Mouse (Mus musculus): ENCODE measurements around the gene Ssr2. TPM values are rescaled to one million over a fixed set of nuclear protein-coding genes. Genes with fewer than 3 reads are reported as not detected.

Ssr2 gene
- polyA plus RNA-seq, 1 experiment, result 84.8 TPM

GRCm38 (mm10) chr3:88627535-88627934 is 51.9 kb downstream of the Ssr2 start:
- H3K4me1 ChIP-seq (ENCODE audit: control insufficient read depth, insufficient read depth, low read length), result peaks cover 5% of the 10 kb centered on the region; the same call in 1 of the 2 replicates
- H3K4me3 ChIP-seq (replicated peaks; ENCODE audit: control insufficient read depth, low read depth, low read length), result no peak overlapping the region
- WGBS, result 43% methylated on average over 2 of the region's 2 CpGs
- TF ChIP-seq CTCF (IDR thresholded peaks at IDR 0.05; ENCODE audit: control insufficient read depth, insufficient read depth, low read length) (no peak), POLR2A (IDR thresholded peaks at IDR 0.05; ENCODE audit: borderline replicate concordance, control insufficient read depth, low read depth, low read length) (no peak)
- no peak overlapping the region for H3K27ac ChIP-seq (ENCODE audit: control insufficient read depth, insufficient read depth, low read depth, low read length, poor library complexity)

GRCm38 (mm10) chr3:88628766-88629165 is 53.1 kb downstream of the Ssr2 start:
- H3K27ac ChIP-seq (ENCODE audit: control insufficient read depth, insufficient read depth, low read depth, low read length, poor library complexity), result no peak overlapping the region
- TF ChIP-seq POLR2A (IDR thresholded peaks at IDR 0.05; ENCODE audit: borderline replicate concordance, control insufficient read depth, low read depth, low read length) (no peak), CTCF (IDR thresholded peaks at IDR 0.05; ENCODE audit: control insufficient read depth, insufficient read depth, low read length) (no peak)
- H3K4me1 ChIP-seq (ENCODE audit: control insufficient read depth, insufficient read depth, low read length), result peaks cover 5% of the 10 kb centered on the region; the same call in 1 of the 2 replicates
- H3K4me3 ChIP-seq (replicated peaks; ENCODE audit: control insufficient read depth, low read depth, low read length), result no peak overlapping the region
- 48% methylated on average over 4 of the region's 4 CpGs for WGBS

GRCm38 (mm10) chr3:88629244-88629643 is 53.6 kb downstream of the Ssr2 start:
- no peak overlapping the region for H3K27ac ChIP-seq (ENCODE audit: control insufficient read depth, insufficient read depth, low read depth, low read length, poor library complexity)
- peaks cover 5% of the 10 kb centered on the region; the same call in 1 of the 2 replicates for H3K4me1 ChIP-seq (ENCODE audit: control insufficient read depth, insufficient read depth, low read length)
- H3K4me3 ChIP-seq (replicated peaks; ENCODE audit: control insufficient read depth, low read depth, low read length), result no peak overlapping the region
- TF ChIP-seq CTCF (IDR thresholded peaks at IDR 0.05; ENCODE audit: control insufficient read depth, insufficient read depth, low read length) (no peak), POLR2A (IDR thresholded peaks at IDR 0.05; ENCODE audit: borderline replicate concordance, control insufficient read depth, low read depth, low read length) (no peak)
- WGBS, result 74% methylated on average over 13 of the region's 13 CpGs

- WGBS, result 81% methylated on average over 9 of the region's 9 CpGs
Observed at GRCm38 (mm10) chr3:88630018-88630417, 54.3 kb downstream of the Ssr2 start.

GRCm38 (mm10) chr3:88630849-88631341 is 55.2 kb downstream of the Ssr2 start:
- 20% methylated on average over 6 of the region's 6 CpGs for WGBS
- no peak overlapping the region for H3K27ac ChIP-seq (ENCODE audit: control insufficient read depth, insufficient read depth, low read depth, low read length, poor library complexity)
- TF ChIP-seq CTCF (IDR thresholded peaks at IDR 0.05; ENCODE audit: control insufficient read depth, insufficient read depth, low read length) (no peak), POLR2A (IDR thresholded peaks at IDR 0.05; ENCODE audit: borderline replicate concordance, control insufficient read depth, low read depth, low read length) (no peak)
- H3K4me3 ChIP-seq (replicated peaks; ENCODE audit: control insufficient read depth, low read depth, low read length), result no peak overlapping the region
- H3K4me1 ChIP-seq (ENCODE audit: control insufficient read depth, insufficient read depth, low read length), result peaks cover 5% of the 10 kb centered on the region; the same call in 1 of the 2 replicates

More at GRCm38 (mm10) chr3:88630018-88630417, 54.3 kb downstream of the Ssr2 start:
- peaks cover 5% of the 10 kb centered on the region; the same call in 1 of the 2 replicates for H3K4me1 ChIP-seq (ENCODE audit: control insufficient read depth, insufficient read depth, low read length)
- TF ChIP-seq CTCF (IDR thresholded peaks at IDR 0.05; ENCODE audit: control insufficient read depth, insufficient read depth, low read length) (no peak), POLR2A (IDR thresholded peaks at IDR 0.05; ENCODE audit: borderline replicate concordance, control insufficient read depth, low read depth, low read length) (no peak)
- H3K4me3 ChIP-seq (replicated peaks; ENCODE audit: control insufficient read depth, low read depth, low read length), result no peak overlapping the region
- no peak overlapping the region for H3K27ac ChIP-seq (ENCODE audit: control insufficient read depth, insufficient read depth, low read depth, low read length, poor library complexity)

GRCm38 (mm10) chr3:88631921-88632587 is 56.4 kb downstream of the Ssr2 start:
- Histone ChIP-seq H3K4me1 (ENCODE audit: control insufficient read depth, insufficient read depth, low read length) (peaks cover 4% of the 10 kb centered on the region; the same call in 1 of the 2 replicates), H3K4me3 (replicated peaks; ENCODE audit: control insufficient read depth, low read depth, low read length) (no peak overlapping the region), H3K27ac (ENCODE audit: control insufficient read depth, insufficient read depth, low read depth, low read length, poor library complexity) (no peak overlapping the region)
- TF ChIP-seq CTCF (IDR thresholded peaks at IDR 0.05; ENCODE audit: control insufficient read depth, insufficient read depth, low read length) (peak; percentile 72), POLR2A (IDR thresholded peaks at IDR 0.05; ENCODE audit: borderline replicate concordance, control insufficient read depth, low read depth, low read length) (no peak)
- WGBS, result 74% methylated on average over 12 of the region's 12 CpGs

GRCm38 (mm10) chr3:88633056-88633455 is 57.4 kb downstream of the Ssr2 start:
- no peak overlapping the region for H3K27ac ChIP-seq (ENCODE audit: control insufficient read depth, insufficient read depth, low read depth, low read length, poor library complexity)
- peaks cover 2% of the 10 kb centered on the region; the same call in 1 of the 2 replicates for H3K4me1 ChIP-seq (ENCODE audit: control insufficient read depth, insufficient read depth, low read length)
- 91% methylated on average over 10 of the region's 10 CpGs for WGBS
- TF ChIP-seq POLR2A (IDR thresholded peaks at IDR 0.05; ENCODE audit: borderline replicate concordance, control insufficient read depth, low read depth, low read length) (no peak), CTCF (IDR thresholded peaks at IDR 0.05; ENCODE audit: control insufficient read depth, insufficient read depth, low read length) (no peak)
- H3K4me3 ChIP-seq (replicated peaks; ENCODE audit: control insufficient read depth, low read depth, low read length), result no peak overlapping the region

GRCm38 (mm10) chr3:88635506-88636275 is 60.0 kb downstream of the Ssr2 start:
- Histone ChIP-seq H3K27ac (ENCODE audit: control insufficient read depth, insufficient read depth, low read depth, low read length, poor library complexity) (no peak overlapping the region), H3K4me3 (replicated peaks; ENCODE audit: control insufficient read depth, low read depth, low read length) (no peak overlapping the region), H3K4me1 (ENCODE audit: control insufficient read depth, insufficient read depth, low read length) (no peaks in the 10 kb centered on the region)
- TF ChIP-seq POLR2A (IDR thresholded peaks at IDR 0.05; ENCODE audit: borderline replicate concordance, control insufficient read depth, low read depth, low read length), result no peak
- no peak for TF ChIP-seq CTCF (IDR thresholded peaks at IDR 0.05; ENCODE audit: control insufficient read depth, insufficient read depth, low read length)
- 91% methylated on average over 19 of the region's 19 CpGs for WGBS

Measured in bone marrow, adult 2 months (tissue).